In genomic region chr7:114063534-114063933, GRCm38 (mm10) we compare ENCODE assay signal across 13 mouse cellular contexts. TPM values are rescaled to one million over a fixed set of nuclear protein-coding genes. Genes with fewer than 3 reads are reported as not detected.
DNase-seq lines count a peak whose midpoint lies in the region; ATAC-seq and TF ChIP-seq lines count a peak whose summit lies in the region.
"Had no signal": no experiment of that assay in that cellular context is flagged by ENCODE, and none has a peak within 500 bp of the region (broad histone marks: within the 10 kb centered on the region; RNA-seq: fewer than 3 reads in every experiment).

No protein-coding gene starts in this region.

- H3K36me3 ChIP-seq in hindbrain, embryonic 15.5 days, result no peaks in the 10 kb centered on the region
- no peaks in the 10 kb centered on the region for H3K36me3 ChIP-seq in hindbrain, embryonic 14.5 days (replicated peaks; ENCODE audit: control insufficient read depth, insufficient read depth)
- H3K36me3 ChIP-seq in CH12.LX (replicated peaks in 1 of 2; ENCODE audit: control insufficient read depth in 1 of 2, insufficient read depth in 1 of 2, low read length in 1 of 2), result peaks cover 0 to 9% of the 10 kb centered on the region in 2 experiments
- no peaks in the 10 kb centered on the region for H3K36me3 ChIP-seq in midbrain, embryonic 15.5 days (replicated peaks)
- H3K36me3 ChIP-seq: limb, embryonic 13.5 days; midbrain, embryonic 10.5 days had no signal

- no peak overlapping the region for H3K4me3 ChIP-seq in hindbrain, embryonic 15.5 days
- H3K4me3 ChIP-seq in hindbrain, embryonic 14.5 days (replicated peaks; ENCODE audit: low read length), result no peak overlapping the region
- no peak overlapping the region for H3K4me3 ChIP-seq in CH12.LX (replicated peaks in 1 of 3; ENCODE audit: low read depth in 2 of 3, low read length in 2 of 3, poor library complexity in 1 of 3)
- H3K4me3 ChIP-seq in midbrain, embryonic 15.5 days, result no peak overlapping the region
- H3K4me3 ChIP-seq: limb, embryonic 13.5 days; midbrain, embryonic 10.5 days had no signal

- TF ChIP-seq RAD21 in CH12.LX (IDR thresholded peaks at IDR 0.05; ENCODE audit: low read depth, low read length), result no peak

- TF ChIP-seq EP300 in CH12.LX (IDR thresholded peaks at IDR 0.05; ENCODE audit: low read length), result no peak

- WGBS in hindbrain, embryonic 15.5 days, result 61% methylated on average over 8 of the region's 8 CpGs
- 70% methylated on average over 8 of the region's 8 CpGs for WGBS in hindbrain, embryonic 14.5 days
- 68% methylated on average over 8 of the region's 8 CpGs for WGBS in midbrain, embryonic 15.5 days

- no peak overlapping the region for H3K9ac ChIP-seq in hindbrain, embryonic 15.5 days
- no peak overlapping the region for H3K9ac ChIP-seq in hindbrain, embryonic 14.5 days
- H3K9ac ChIP-seq in CH12.LX (ENCODE audit: insufficient read depth, low read depth), result no peak overlapping the region
- no peak overlapping the region for H3K9ac ChIP-seq in midbrain, embryonic 15.5 days
- H3K9ac ChIP-seq: limb, embryonic 13.5 days had no signal

- H3K27me3 ChIP-seq in hindbrain, embryonic 15.5 days, result no peaks in the 10 kb centered on the region
- no peaks in the 10 kb centered on the region for H3K27me3 ChIP-seq in hindbrain, embryonic 14.5 days (ENCODE audit: control insufficient read depth, insufficient read depth, low read length)
- no peaks in the 10 kb centered on the region for H3K27me3 ChIP-seq in CH12.LX (replicated peaks)
- H3K27me3 ChIP-seq in midbrain, embryonic 15.5 days (replicated peaks), result no peaks in the 10 kb centered on the region
- H3K27me3 ChIP-seq: limb, embryonic 13.5 days had no signal

- no peak for DNase-seq in hindbrain, embryonic 14.5 days (ENCODE audit: low spot score)
- no peak for DNase-seq in CH12.LX (ENCODE audit: extremely low read depth)
- peak; percentile 75 for DNase-seq in brain, adult 2 months (ENCODE audit: low read depth, low spot score)
- DNase-seq in heart, postnatal 10 days, result peak; percentile 65 to 69
- no peak for DNase-seq in retina, postnatal 1 day
- DNase-seq: adrenal gland, postnatal 25 days; cerebellum, adult 8-10 months; kidney, adult 18-20 months; lung, adult 2 months had no signal

- in situ Hi-C loops in CH12.LX (cut with MboI; ENCODE audit: low pct_ligation_motif_present, low pct_unique_long_range_greater_than_20kb, low sequenced_read_pairs), result loop anchor here (25.0 kb wide), 1 partner anchor 574 kb away; the partner anchor contains the start of gene Calca

- H3K79me2 ChIP-seq in CH12.LX (replicated peaks; ENCODE audit: control insufficient read depth, extremely low read depth, insufficient read depth, poor library complexity, severe bottlenecking), result no peaks in the 10 kb centered on the region

- H3K4me1 ChIP-seq in hindbrain, embryonic 15.5 days (replicated peaks), result peaks cover 13% of the 10 kb centered on the region
- peaks cover 9% of the 10 kb centered on the region; the same call in 1 of the 2 replicates for H3K4me1 ChIP-seq in hindbrain, embryonic 14.5 days (replicated peaks; ENCODE audit: control insufficient read depth, insufficient read depth, low read length)
- H3K4me1 ChIP-seq in CH12.LX (ENCODE audit: control insufficient read depth in 1 of 2, insufficient read depth in 2 of 2), result peaks cover 0 to 18% of the 10 kb centered on the region in 2 experiments; a peak in 2 of 4 replicates
- H3K4me1 ChIP-seq in midbrain, embryonic 15.5 days, result peaks cover 9% of the 10 kb centered on the region

- H3K9me3 ChIP-seq in hindbrain, embryonic 15.5 days, result no peaks in the 10 kb centered on the region
- H3K9me3 ChIP-seq in hindbrain, embryonic 14.5 days (ENCODE audit: control insufficient read depth, low read length), result no peaks in the 10 kb centered on the region
- H3K9me3 ChIP-seq in CH12.LX (replicated peaks; ENCODE audit: low read length), result peaks cover 2% of the 10 kb centered on the region
- H3K9me3 ChIP-seq in midbrain, embryonic 15.5 days, result no peaks in the 10 kb centered on the region
- H3K9me3 ChIP-seq: limb, embryonic 13.5 days; midbrain, embryonic 10.5 days had no signal

- peak; percentile 53; the same call in 1 of the 2 replicates for ATAC-seq in hindbrain, embryonic 15.5 days (ENCODE audit: low FRiP score, low read depth)
- no peak for ATAC-seq in hindbrain, embryonic 14.5 days (ENCODE audit: low FRiP score)
- ATAC-seq in midbrain, embryonic 15.5 days (replicated peaks), result no peak

- TF ChIP-seq POLR2A in CH12.LX (IDR thresholded peaks at IDR 0.05; ENCODE audit: low read depth, low read length), result no peak

- H3K4me2 ChIP-seq in hindbrain, embryonic 15.5 days, result no peak overlapping the region
- H3K4me2 ChIP-seq in hindbrain, embryonic 14.5 days (replicated peaks), result no peak overlapping the region
- no peak overlapping the region for H3K4me2 ChIP-seq in CH12.LX (ENCODE audit: insufficient read depth, low read depth, poor library complexity, severe bottlenecking)
- H3K4me2 ChIP-seq in midbrain, embryonic 15.5 days, result no peak overlapping the region
- H3K4me2 ChIP-seq: limb, embryonic 13.5 days had no signal

- dilution Hi-C loops in CH12.LX (cut with MboI; ENCODE audit: extremely low pct_ligation_motif_present, extremely low pct_unique_long_range_greater_than_20kb, low sequenced_read_pairs), result no loop called here

- no peak overlapping the region for H3K27ac ChIP-seq in hindbrain, embryonic 15.5 days (replicated peaks)
- no peak overlapping the region for H3K27ac ChIP-seq in hindbrain, embryonic 14.5 days
- H3K27ac ChIP-seq in CH12.LX (ENCODE audit: insufficient read depth, low read depth), result no peak overlapping the region
- no peak overlapping the region for H3K27ac ChIP-seq in midbrain, embryonic 15.5 days
- H3K27ac ChIP-seq: limb, embryonic 13.5 days; midbrain, embryonic 10.5 days had no signal

- intact Hi-C loops in heart, postnatal 10 days (cut with DNase I), result no loop called here

- TF ChIP-seq CTCF in CH12.LX (conservative IDR thresholded peaks at IDR 0.05 in 1 of 2, IDR thresholded peaks at IDR 0.05 in 1 of 2; ENCODE audit: low read depth in 2 of 2, low read length in 2 of 2), result no peak

TF ChIP-seq in CH12.LX, 34 proteins besides CTCF, POLR2A, EP300 and RAD21:
- no peak for TF ChIP-seq E2F4 (IDR thresholded peaks at IDR 0.05; ENCODE audit: insufficient replicate concordance, low read depth, low read length)
- TF ChIP-seq BHLHE40 (IDR thresholded peaks at IDR 0.05; ENCODE audit: low read depth, low read length), result peak; percentile 29; the same call in 1 of the 2 replicates

RNA-seq across cellular contexts. Expression of gene Rras2, which starts 54.0 kb away (rescaled TPM):
- 18.6 and 19.3 TPM in 2 replicates for polyA plus RNA-seq in hindbrain, embryonic 15.5 days (2015; fragmentation: Nextera tagmentation; extraction: Ambion mirVana)
- polyA plus RNA-seq in hindbrain, embryonic 14.5 days (2014; fragmentation: Nextera tagmentation; extraction: Ambion mirVana), result 23.9 and 28.8 TPM in 2 replicates
- total RNA-seq in CH12.LX (2012; rRNA removed) (8.1 and 11.2 TPM in 2 replicates), CH12.LX (2014; rRNA removed) (35.7 and 36.0 TPM in 2 replicates)
- polyA plus RNA-seq in CH12.LX (2012; ENCODE audit: insufficient read length, low read depth), result 17.6 and 18.4 TPM in 2 replicates
- 10 to 100 TPM; 50.2 to 66.9 TPM for total RNA-seq in heart, postnatal 10 days (2021)
- 20.7 and 21.6 TPM in 2 replicates for polyA plus RNA-seq in midbrain, embryonic 15.5 days (2015; fragmentation: Nextera tagmentation; extraction: Ambion mirVana)

Comparison
In these comparisons a context has a peak if more than half of its experiments do, and no peak if none do; other contexts are left out.
1. DNase-seq: peak in brain, adult 2 months (single experiment) and heart, postnatal 10 days (2 of 2); none in hindbrain, embryonic 14.5 days (single experiment), CH12.LX (single experiment) and retina, postnatal 1 day (single experiment).